Mouse (Mus musculus): ENCODE results near the gene Lct.

GRCm38 (mm10) chr1:128330313-128330712 is 2.2 kb upstream of the Lct start:
- TF ChIP-seq POLR2A (IDR thresholded peaks at IDR 0.05; ENCODE audit: control insufficient read depth, low read depth, low read length), result no peak
- no peak for TF ChIP-seq CTCF (IDR thresholded peaks at IDR 0.05; ENCODE audit: control insufficient read depth, insufficient read depth, insufficient replicate concordance, low read depth, low read length)
